Mouse (Mus musculus) left cerebral cortex, postnatal 25 days (tissue): ENCODE measurements around the gene Gm15056. TPM values are rescaled to one million over a fixed set of nuclear protein-coding genes. Genes with fewer than 3 reads are reported as not detected.

Source experiments
- DNase-seq, 2 experiments: peaks; one replicate each; pipeline ENCODE4 v3.0.0; 2022; ENCODE audit warnings: low spot score in 2 of 2, mixed read lengths in 1 of 2
- intact Hi-C: fragments of 180-260 bp; cut with DNase I; formaldehyde crosslinking; loops from one replicate; pipeline ENCODE4 v1.15.1; 2025
- total RNA-seq, 2 experiments: library from RNA; stranded (reverse); gene quantifications; 2 replicates each; pipeline ENCODE4 v1.2.3; 2021

Gene Gm15056
- not detected for total RNA-seq

GRCm38 (mm10) chr8:20902527-20902926 lies at the start of gene Gm15056:
Gm15056 (minus strand) TSS chr8:20902627.
- no peak for DNase-seq
- intact Hi-C loops: no loop called here

GRCm38 (mm10) chr8:20944610-20945009 lies 42.2 kb upstream of the Gm15056 start, which contains the start of gene AY761185:
AY761185 (minus strand) TSS chr8:20944710.
- DNase-seq: no peak
- intact Hi-C loops: no loop called here

DNA sequence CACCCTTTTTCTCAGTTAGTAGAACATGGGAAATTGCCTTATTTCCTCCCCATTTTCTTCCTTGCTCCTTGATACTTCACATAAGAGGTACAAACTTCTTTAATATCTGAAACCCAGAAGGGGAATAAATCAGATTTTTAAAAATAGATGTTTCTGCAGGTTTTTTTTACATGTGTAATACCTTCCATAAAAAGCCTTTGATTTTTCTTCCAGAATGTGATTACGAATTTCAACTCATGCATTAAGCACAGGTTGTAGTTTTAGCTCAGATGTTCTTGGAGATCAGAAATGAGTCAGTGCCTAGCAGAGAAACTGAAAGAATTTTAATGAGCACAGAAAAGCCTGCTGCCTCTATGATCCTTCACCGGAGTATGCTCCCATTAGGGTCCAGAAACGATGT lies 19.5 kb upstream of the Gm15056 start, which contains the start of gene Gm6040:
Gene Gm6040 (minus strand): TSS at position 101 of the 400 bp plus-strand sequence.
- DNase-seq: no peak
- intact Hi-C loops: no loop called here

GRCm38 (mm10) chr8:20912288-20912687 lies 9.9 kb upstream of the Gm15056 start:
- intact Hi-C loops: no loop called here
- DNase-seq: no peak

DNA sequence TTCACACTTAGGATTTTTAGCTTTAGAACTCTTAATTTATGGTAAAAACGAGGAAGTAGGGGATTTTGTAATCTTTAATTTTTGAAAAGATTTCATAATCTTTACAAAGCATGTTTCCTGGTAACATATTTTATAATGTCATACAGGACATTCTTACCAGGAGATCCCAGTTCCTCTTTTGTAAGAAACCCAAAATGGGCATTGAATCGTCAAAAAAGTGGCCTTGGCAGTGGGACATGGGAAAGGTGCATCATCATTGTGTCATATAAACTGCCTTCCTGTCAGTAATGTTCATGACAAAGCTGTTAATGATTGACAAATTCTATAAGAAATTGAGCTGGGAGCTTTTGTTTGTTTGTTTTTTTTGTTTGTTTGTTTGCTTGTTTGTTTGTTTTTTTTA lies 5.8 kb upstream of the Gm15056 start:
- no peak for DNase-seq
- intact Hi-C loops: no loop called here

DNA sequence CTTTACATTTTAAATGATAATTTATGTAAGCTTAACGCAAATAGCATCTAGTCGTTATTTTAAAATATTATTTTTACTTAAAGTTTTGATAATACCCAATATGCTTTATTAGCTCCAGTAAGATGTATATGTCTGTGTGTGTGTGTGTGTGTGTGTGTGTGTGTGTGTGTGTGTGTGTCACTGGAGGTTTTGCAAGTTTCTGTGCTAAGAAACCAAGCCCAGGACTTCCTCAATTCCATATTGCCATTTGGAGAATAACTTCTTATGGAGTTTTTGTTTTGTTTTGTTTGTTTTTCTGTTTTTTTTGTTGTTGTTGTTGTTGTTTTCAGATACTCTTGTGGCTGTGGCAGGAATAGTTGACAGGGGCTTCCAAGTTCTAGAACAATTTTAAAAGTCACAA lies 4.7 kb upstream of the Gm15056 start:
- intact Hi-C loops: no loop called here
- DNase-seq: no peak

DNA sequence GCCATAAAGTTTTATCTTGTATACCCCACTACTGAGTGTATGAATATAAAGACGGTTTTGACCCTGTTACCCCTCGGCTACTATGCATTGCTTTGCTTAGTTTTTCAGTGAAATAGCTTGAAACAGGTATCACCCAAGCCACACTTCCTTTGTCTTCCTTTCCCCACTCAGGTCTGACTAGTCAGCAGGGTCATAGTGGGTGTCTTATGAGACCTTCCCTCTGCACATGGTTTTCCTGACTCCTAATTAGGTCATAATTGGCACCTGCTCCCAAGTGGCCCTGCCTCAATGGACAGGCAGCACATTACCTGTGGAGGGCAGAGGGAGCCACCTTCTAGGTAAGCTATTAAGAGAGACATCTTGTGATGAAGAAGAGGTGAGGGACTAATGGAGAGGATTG lies 10.1 kb downstream of the Gm15056 start, which contains the start of gene Defb33:
Gene Defb33 (plus strand): TSS at position 301 of the 400 bp plus-strand sequence.
- intact Hi-C loops: no loop called here
- DNase-seq: no peak

- intact Hi-C loops: no loop called here
- no peak for DNase-seq
Observed at GRCm38 (mm10) chr8:20874608-20875007, 27.8 kb downstream of the Gm15056 start.

Other genes starting within 250 kb of the Gm15056 start
- gene Defb33, start 10.0 kb downstream of the Gm15056 start, total RNA-seq: not detected
- gene Gm6040, start 19.4 kb upstream of the Gm15056 start, total RNA-seq: not detected
- not detected for gene AY761185, start 42.1 kb upstream of the Gm15056 start, total RNA-seq
- not detected for gene Defa21, start 122.9 kb upstream of the Gm15056 start, total RNA-seq
- gene Defa23, start 152.4 kb upstream of the Gm15056 start, total RNA-seq: not detected
- gene Defa35, start 162.4 kb upstream of the Gm15056 start, total RNA-seq: not detected
- gene Defa25, start 181.8 kb upstream of the Gm15056 start, total RNA-seq: not detected
- not detected for gene Gm14851, start 193.4 kb upstream of the Gm15056 start, total RNA-seq
- gene Defa30, start 232.0 kb upstream of the Gm15056 start, total RNA-seq: not detected